ENCODE assay signal across 33 mouse cellular contexts in the genomic region with DNA sequence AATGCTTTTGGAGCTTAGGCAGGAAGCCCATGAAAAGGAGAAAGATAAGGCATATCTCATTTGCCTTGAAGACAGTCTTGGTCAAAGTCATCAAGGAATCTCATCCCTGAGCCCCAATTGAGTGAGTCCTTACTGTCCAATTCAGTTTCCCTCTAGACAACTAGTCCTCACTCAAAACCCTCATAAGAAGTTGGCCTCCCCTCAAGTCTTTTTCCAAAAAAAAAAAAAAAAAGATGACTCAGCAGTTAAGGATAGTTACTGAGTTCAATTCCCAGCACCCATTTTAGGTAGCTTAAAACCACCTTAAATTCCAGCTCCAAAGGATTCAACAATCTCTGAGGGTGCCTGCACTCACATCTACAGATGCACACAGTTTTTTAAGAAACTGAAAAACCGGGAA.
"Had no signal": no experiment of that assay in that cellular context is flagged by ENCODE, and none has a peak within 500 bp of the region (broad histone marks: within the 10 kb centered on the region; RNA-seq: fewer than 3 reads in every experiment).

No protein-coding gene starts in this region.

- H3K27ac ChIP-seq: heart, embryonic 13.5 days; heart, embryonic 15.5 days; hindbrain, embryonic 10.5 days; hindbrain, embryonic 12.5 days; hindbrain, embryonic 13.5 days; hindbrain, embryonic 15.5 days; hindbrain, postnatal 0 days; intestine, embryonic 15.5 days; kidney, embryonic 15.5 days; kidney, postnatal 0 days; layer of hippocampus, adult 2 months; left cerebral cortex, adult 2 months had no signal

- H3K4me2 ChIP-seq: heart, embryonic 12.5 days; heart, embryonic 13.5 days; heart, embryonic 15.5 days; hindbrain, embryonic 12.5 days; hindbrain, embryonic 13.5 days; hindbrain, embryonic 15.5 days; intestine, embryonic 15.5 days; kidney, embryonic 15.5 days had no signal

- H3K9ac ChIP-seq: heart, embryonic 12.5 days; heart, embryonic 13.5 days; heart, embryonic 15.5 days; hindbrain, embryonic 12.5 days; hindbrain, embryonic 13.5 days; hindbrain, embryonic 15.5 days; intestine, embryonic 15.5 days; kidney, embryonic 15.5 days had no signal

- ATAC-seq: hindbrain, embryonic 16.5 days; hindbrain, postnatal 0 days; inflammation-experienced regulatory T-cells, adult 6 months; intestine, embryonic 15.5 days; intestine, embryonic 16.5 days; intestine, postnatal 0 days had no signal

- H3K27me3 ChIP-seq: heart, embryonic 12.5 days; heart, embryonic 13.5 days; heart, embryonic 15.5 days; hindbrain, embryonic 12.5 days; hindbrain, embryonic 13.5 days; hindbrain, embryonic 15.5 days; intestine, embryonic 15.5 days; kidney, embryonic 15.5 days had no signal

- H3K9me3 ChIP-seq: heart, embryonic 12.5 days; heart, embryonic 13.5 days; heart, embryonic 15.5 days; hindbrain, embryonic 10.5 days; hindbrain, embryonic 12.5 days; hindbrain, embryonic 13.5 days; hindbrain, embryonic 15.5 days; intestine, embryonic 15.5 days; kidney, embryonic 15.5 days had no signal

- DNase-seq: heart, postnatal 10 days; heart, postnatal 14 days; heart, postnatal 36 days; heart, postnatal 4 days; kidney, adult 11 months; kidney, adult 18-20 months; kidney, adult 2 months; kidney, adult 8-10 months; kidney, adult 9 months; kidney, postnatal 10 days; kidney, postnatal 14 days; kidney, postnatal 25 days; kidney, postnatal 36 days; kidney, postnatal 4 days; layer of hippocampus, adult 9-11 months; layer of hippocampus, postnatal 36 days had no signal

- H3K36me3 ChIP-seq: heart, embryonic 12.5 days; heart, embryonic 13.5 days; heart, embryonic 15.5 days; hindbrain, embryonic 10.5 days; hindbrain, embryonic 12.5 days; hindbrain, embryonic 13.5 days; hindbrain, embryonic 15.5 days; intestine, embryonic 15.5 days; kidney, embryonic 15.5 days had no signal

- H3K4me1 ChIP-seq: heart, embryonic 12.5 days; heart, embryonic 15.5 days; hindbrain, embryonic 10.5 days; hindbrain, embryonic 12.5 days; hindbrain, embryonic 13.5 days; hindbrain, embryonic 15.5 days; intestine, embryonic 15.5 days; kidney, embryonic 15.5 days had no signal

- H3K4me3 ChIP-seq: heart, embryonic 12.5 days; heart, embryonic 13.5 days; heart, embryonic 15.5 days; hindbrain, embryonic 10.5 days; hindbrain, embryonic 12.5 days; hindbrain, embryonic 13.5 days; hindbrain, embryonic 15.5 days; intestine, embryonic 15.5 days; kidney, embryonic 15.5 days; layer of hippocampus, adult 2 months; left cerebral cortex, adult 2 months had no signal
